Mouse (Mus musculus) gastrocnemius, adult 18-20 months (tissue): ENCODE results near the gene Rps25. TPM values are rescaled to one million over a fixed set of nuclear protein-coding genes. Genes with fewer than 3 reads are reported as not detected.

Experiments
- DNase-seq: peaks from one replicate; pipeline ENCODE4 v3.0.0; 2021; ENCODE audit warnings: low spot score
- microRNA-seq: library from miRNA; unstranded; fragments of <30 nt; microRNA quantifications from one replicate; pipeline ENCODE4 v1.2.0, GENCODE M21; 2021
- total RNA-seq, 2 experiments: library from RNA; stranded (reverse); gene quantifications; 2 replicates each; pipeline ENCODE4 v1.2.3; 2021

Rps25 gene
- total RNA-seq, 2 experiments from 2014 or later = 772 to 880 TPM

GRCm38 (mm10) chr9:44454132-44454890 lies 47.4 kb downstream of the Rps25 start:
- peak; percentile 88 for DNase-seq

DNA sequence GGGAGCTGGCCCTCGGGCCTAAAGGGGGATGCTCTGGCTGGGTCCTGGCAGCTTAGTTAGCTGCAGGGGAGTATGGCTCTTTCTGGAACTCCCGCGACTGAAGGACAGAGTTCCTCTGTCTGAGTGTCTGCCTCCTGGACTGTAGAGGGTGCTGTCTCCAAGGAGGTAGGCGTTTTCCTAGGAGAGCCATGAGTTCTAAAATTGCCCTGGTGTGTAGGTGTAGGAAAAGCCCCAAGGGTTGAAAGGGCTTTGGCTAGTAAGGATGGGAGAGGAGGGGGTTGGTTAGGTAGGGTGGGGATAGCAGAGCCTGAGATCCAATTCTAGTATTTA lies 47.9 kb downstream of the Rps25 start, which contains the start of gene Upk2:
Gene Upk2 (minus strand): TSS at position 86 of the 330 bp plus-strand sequence.
- peak; percentile 31 for DNase-seq

- no peak for DNase-seq
Measured at GRCm38 (mm10) chr9:44457035-44457742, 50.2 kb downstream of the Rps25 start.

Small RNA genes within 50 kb of the gene (microRNA-seq; reads per million reads assigned to microRNA genes)
- 12.6 reads per million, percentile 28 among the genes with 10 or more reads in this experiment for gene Mir7085

Other genes with a start within 250 kb of the Rps25 start
- 1 to 10 TPM; 7.1 to 7.5 TPM for gene Cbl, start 173.1 kb upstream of the Rps25 start, total RNA-seq
- gene Ccdc153, start 166.5 kb upstream of the Rps25 start, total RNA-seq = not detected
- 1 to 10 TPM; 1.1 to 1.4 TPM for gene Pdzd3, start 155.7 kb upstream of the Rps25 start, total RNA-seq
- gene Nlrx1, start 138.5 kb upstream of the Rps25 start, total RNA-seq = 10 to 100 TPM; 21.7 to 21.8 TPM
- gene Abcg4, start 118.5 kb upstream of the Rps25 start, total RNA-seq = under 1 TPM; 0.32 to 0.59 TPM
- gene Hinfp, start 101.5 kb upstream of the Rps25 start, total RNA-seq = 1 to 10 TPM; 5.2 TPM
- 10 to 100 TPM; 14.1 to 14.8 TPM for gene C2cd2l, start 86.9 kb upstream of the Rps25 start, total RNA-seq
- gene Dpagt1, start 81.1 kb upstream of the Rps25 start, total RNA-seq = 10 to 100 TPM; 13.2 to 13.4 TPM
- 10 to 100 TPM in 1 of 2 experiments, 1 to 10 TPM in 1; 7.8 to 10.4 TPM for gene H2afx, start 72.4 kb upstream of the Rps25 start, total RNA-seq
- gene Hmbs, start 62.9 kb upstream of the Rps25 start, total RNA-seq = 10 to 100 TPM; 20.8 to 24.7 TPM
- gene Vps11, start 45.5 kb upstream of the Rps25 start, total RNA-seq = 10 to 100 TPM; 17.7 to 17.8 TPM
- 10 to 100 TPM; 23.0 to 25.0 TPM for gene Hyou1, start 27.6 kb upstream of the Rps25 start, total RNA-seq
- gene Slc37a4, start 10.3 kb upstream of the Rps25 start, total RNA-seq = 100 to 1,000 TPM in 1 of 2 experiments, 10 to 100 TPM in 1; 86.0 to 147 TPM
- 10 to 100 TPM; 16.9 to 20.4 TPM for gene Trappc4, start 461 bp downstream of the Rps25 start, total RNA-seq
- 1 to 10 TPM; 3.5 to 4.1 TPM for gene Ccdc84, start 11.4 kb downstream of the Rps25 start, total RNA-seq
- gene Foxr1, start 34.0 kb downstream of the Rps25 start, total RNA-seq = not detected
- under 1 TPM; 0.43 to 0.83 TPM for gene Upk2, start 47.8 kb downstream of the Rps25 start, total RNA-seq
- 10 to 100 TPM; 36.0 to 36.6 TPM for gene Bcl9l, start 75.7 kb downstream of the Rps25 start, total RNA-seq
- not detected for gene Cxcr5, start 154.7 kb downstream of the Rps25 start, total RNA-seq
- gene Ddx6, start 197.8 kb downstream of the Rps25 start, total RNA-seq = 10 to 100 TPM; 68.4 to 69.8 TPM